Mouse (Mus musculus) megakaryocyte, embryonic 14.5 days (primary cell): Measurements from ENCODE around the gene Vmp1. TPM values are rescaled to one million over a fixed set of nuclear protein-coding genes. Genes with fewer than 3 reads are reported as not detected.
A peak's percentile ranks its signal among the peaks of the same experiment; 100 is the strongest.

Experiments used
- H3K27me3 ChIP-seq: replicated peaks from 2 replicates; pipeline ENCODE3; 2012; ENCODE audit warnings: inconsistent platforms
- H3K36me3 ChIP-seq: replicated peaks from 2 replicates; pipeline ENCODE3; 2012; ENCODE audit warnings: low read length, inconsistent platforms, mixed read lengths
- H3K4me1 ChIP-seq: 2 replicates; pipeline ENCODE4 v1.6.1; 2012; ENCODE audit warnings: inconsistent platforms
- H3K4me3 ChIP-seq: replicated peaks from 2 replicates; pipeline ENCODE3; 2012; ENCODE audit warnings: moderate library complexity, mild to moderate bottlenecking, inconsistent platforms
- H3K9me3 ChIP-seq: 2 replicates; pipeline ENCODE4 v1.6.1; 2012; ENCODE audit warnings: inconsistent platforms
- FLI1 ChIP-seq: IDR thresholded peaks from 2 replicates; pipeline ENCODE4 v1.6.1; 2012; ENCODE audit warnings: low read length, inconsistent platforms, mixed read lengths
- GATA1 ChIP-seq: IDR thresholded peaks from 3 replicates; pipeline ENCODE4 v1.6.1; 2012; ENCODE audit warnings: mixed read lengths, low read length, inconsistent platforms, borderline replicate concordance
- polyA plus RNA-seq: library from polyadenylated mRNA; stranded (reverse); fragments of >175 nt; gene quantifications from 2 replicates; pipeline ENCODE4 v1.2.3, GENCODE M21; 2012; ENCODE audit warnings: low replicate concordance; ENCODE audit not compliant: insufficient read depth

Gene Vmp1
- polyA plus RNA-seq, 1 experiment: 25.4 TPM

DNA sequence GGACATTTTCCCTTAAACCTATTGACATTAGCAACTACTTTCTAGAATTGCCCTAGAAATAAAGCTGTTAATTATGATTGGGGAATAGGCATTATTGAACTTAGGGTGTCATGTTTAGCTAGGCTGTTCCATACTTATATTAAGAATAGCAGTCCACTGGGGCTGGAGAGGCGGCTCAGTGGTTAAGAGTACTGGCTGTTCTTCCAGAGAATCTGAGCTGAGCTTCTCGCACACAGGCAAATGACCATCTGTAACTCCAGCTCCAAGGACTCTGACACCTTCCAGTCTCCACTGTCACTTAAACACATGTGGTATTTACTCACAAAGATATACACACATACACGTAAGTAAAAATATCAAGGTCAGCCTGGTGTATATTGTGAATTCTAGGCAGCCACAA is 86.7 kb downstream of the Vmp1 start:
- Histone ChIP-seq H3K4me3 (no peak overlapping the region), H3K27me3 (no peaks in the 10 kb centered on the region), H3K36me3 (peaks cover 22% of the 10 kb centered on the region), H3K4me1 (peaks cover 77% of the 10 kb centered on the region), H3K9me3 (no peaks in the 10 kb centered on the region)
- TF ChIP-seq GATA1 (no peak), FLI1 (no peak)

DNA sequence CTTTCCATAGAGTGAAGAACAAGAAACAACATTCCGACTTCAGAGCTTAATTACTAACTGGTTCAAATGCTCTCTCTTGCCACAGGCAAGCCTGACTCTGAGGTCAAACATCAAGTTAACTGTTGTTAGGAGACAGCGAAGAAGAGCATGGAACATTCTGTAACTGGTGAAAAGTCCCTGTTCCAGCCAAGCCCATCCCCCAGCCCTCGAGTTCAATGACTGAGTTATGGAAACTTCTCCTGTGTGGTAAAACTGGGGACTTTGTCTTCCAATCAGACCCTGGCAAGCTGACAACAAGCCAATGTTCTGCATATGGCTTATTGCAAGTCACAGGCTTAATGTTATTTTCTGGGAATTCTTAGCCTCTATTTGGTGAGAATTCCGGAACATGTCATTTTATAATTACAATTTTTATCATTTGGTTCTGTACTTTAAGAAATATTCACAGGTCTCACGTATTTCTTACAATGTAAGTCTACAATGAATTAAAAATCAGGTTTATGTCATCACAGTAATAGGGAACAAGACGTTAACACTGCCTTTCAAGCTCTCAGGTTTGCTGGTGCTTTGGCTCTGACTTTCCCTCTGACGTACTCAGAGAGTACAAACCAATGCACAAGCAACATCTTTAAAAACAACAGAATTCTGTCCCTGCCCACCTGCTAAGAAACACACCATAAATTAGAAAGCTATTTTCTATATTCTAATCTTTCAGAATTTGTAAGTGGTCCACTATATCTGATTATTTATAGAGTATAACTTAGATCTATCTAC is 87.3 kb downstream of the Vmp1 start:
- no peaks in the 10 kb centered on the region for H3K27me3 ChIP-seq
- no peak overlapping the region for H3K4me3 ChIP-seq
- H3K36me3 ChIP-seq: peaks cover 22% of the 10 kb centered on the region
- TF ChIP-seq FLI1 (no peak), GATA1 (no peak)
- H3K9me3 ChIP-seq: no peaks in the 10 kb centered on the region
- peaks cover 83% of the 10 kb centered on the region for H3K4me1 ChIP-seq

DNA sequence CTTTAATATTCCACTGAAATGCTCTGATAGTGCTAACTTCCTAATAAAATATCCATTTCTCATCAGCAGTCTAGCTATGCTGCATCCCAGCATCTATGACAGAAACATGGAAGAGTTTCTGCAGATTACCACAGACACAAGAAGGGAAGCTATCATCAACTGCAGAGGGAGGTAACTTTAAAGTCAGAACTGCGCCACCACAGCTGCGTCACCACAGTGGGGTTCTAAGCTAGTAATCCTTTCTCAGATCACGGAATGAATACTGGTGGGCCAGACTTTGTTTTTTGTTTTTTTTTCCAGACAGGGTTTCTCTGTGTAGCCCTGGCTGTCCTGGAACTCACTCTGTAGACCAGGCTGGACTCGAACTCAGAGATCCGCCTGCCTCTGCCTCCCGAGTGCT is 88.3 kb downstream of the Vmp1 start:
- H3K36me3 ChIP-seq: peaks cover 25% of the 10 kb centered on the region
- no peaks in the 10 kb centered on the region for H3K27me3 ChIP-seq
- TF ChIP-seq GATA1 (no peak), FLI1 (no peak)
- H3K9me3 ChIP-seq: no peaks in the 10 kb centered on the region
- no peak overlapping the region for H3K4me3 ChIP-seq
- peaks cover 91% of the 10 kb centered on the region for H3K4me1 ChIP-seq

DNA sequence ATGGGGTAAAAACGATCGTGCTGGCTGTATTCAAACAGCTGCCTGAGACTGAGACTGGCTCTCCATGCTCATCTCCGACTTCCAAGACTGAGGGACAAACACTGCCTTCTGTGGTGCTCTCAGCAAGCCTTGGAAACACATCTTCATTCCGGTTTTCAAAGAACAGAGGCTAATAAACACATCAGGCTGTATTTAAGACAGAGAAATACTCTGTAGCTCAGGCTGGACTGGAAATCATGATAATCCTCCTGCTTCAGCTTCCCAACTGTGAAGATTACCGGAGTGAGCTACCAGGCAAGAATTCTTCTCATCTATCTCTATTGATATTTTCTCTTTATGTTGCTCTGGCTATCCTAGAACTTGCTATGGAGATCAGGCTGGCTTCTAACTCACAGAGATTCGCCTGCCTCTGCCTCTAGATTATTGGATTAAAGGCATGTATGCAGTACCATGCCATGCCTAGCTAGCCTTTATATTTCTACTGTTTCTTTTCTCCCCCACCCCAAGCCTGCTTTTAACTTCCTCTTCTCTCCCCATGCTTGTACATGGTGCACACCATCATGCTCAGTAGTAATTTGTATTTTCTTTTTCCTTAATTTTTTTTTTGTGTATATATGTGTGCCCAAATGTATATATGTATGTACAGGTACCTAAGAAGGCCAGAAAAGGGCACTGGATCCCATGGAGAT is 89.3 kb downstream of the Vmp1 start:
- peak overlapping the region; percentile 57 for H3K4me3 ChIP-seq
- H3K27me3 ChIP-seq: no peaks in the 10 kb centered on the region
- H3K9me3 ChIP-seq: no peaks in the 10 kb centered on the region
- peaks cover 88% of the 10 kb centered on the region for H3K4me1 ChIP-seq
- peaks cover 16% of the 10 kb centered on the region for H3K36me3 ChIP-seq
- TF ChIP-seq GATA1 (no peak), FLI1 (no peak)

DNA sequence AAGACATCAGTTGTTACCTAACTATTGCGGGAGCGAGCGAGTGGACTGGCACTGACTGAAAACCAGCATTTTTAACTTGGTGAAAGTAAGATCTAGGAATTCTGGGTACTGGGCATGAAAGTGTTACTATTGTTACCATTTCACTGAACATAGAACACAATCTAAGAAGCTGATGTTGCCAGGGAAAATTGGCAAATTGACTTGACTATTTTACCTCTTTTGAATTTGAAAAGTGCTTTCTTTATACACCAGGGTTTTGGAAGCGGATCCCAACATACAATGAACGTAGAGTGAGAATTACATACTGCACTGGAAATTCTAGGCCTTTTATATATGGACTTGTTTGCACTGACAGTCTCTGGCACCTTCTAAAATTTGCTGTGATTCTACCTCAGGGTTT is 90.2 kb downstream of the Vmp1 start:
- Histone ChIP-seq H3K4me1 (peaks cover 91% of the 10 kb centered on the region), H3K9me3 (no peaks in the 10 kb centered on the region), H3K4me3 (peak overlapping the region; percentile 62), H3K27me3 (no peaks in the 10 kb centered on the region), H3K36me3 (peaks cover 13% of the 10 kb centered on the region)
- TF ChIP-seq FLI1: no peak
- TF ChIP-seq GATA1: no peak

DNA sequence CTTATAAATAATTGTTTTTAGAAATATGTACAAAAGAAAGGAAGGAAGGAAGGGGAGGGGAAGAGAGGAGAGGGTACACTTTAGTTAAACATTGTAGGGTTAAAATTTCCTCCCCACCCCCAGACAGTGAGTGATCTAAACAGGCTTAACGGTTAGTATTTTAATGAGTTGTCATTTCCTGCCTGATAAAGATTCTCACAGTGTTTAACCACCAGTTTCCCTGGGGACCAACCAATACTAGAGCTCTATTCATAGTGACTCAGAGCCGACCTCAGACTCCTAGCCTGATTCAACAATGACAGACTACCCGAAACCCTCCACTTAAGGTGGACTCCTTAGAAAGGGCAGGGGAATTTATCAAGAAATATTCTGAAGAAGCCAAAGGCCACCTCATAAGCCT is 90.6 kb downstream of the Vmp1 start:
- TF ChIP-seq GATA1 (no peak; the same call in 2 of the 3 replicates), FLI1 (no peak)
- H3K4me3 ChIP-seq: peak overlapping the region; percentile 62
- peaks cover 13% of the 10 kb centered on the region for H3K36me3 ChIP-seq
- no peaks in the 10 kb centered on the region for H3K9me3 ChIP-seq
- H3K4me1 ChIP-seq: peaks cover 91% of the 10 kb centered on the region
- H3K27me3 ChIP-seq: no peaks in the 10 kb centered on the region

DNA sequence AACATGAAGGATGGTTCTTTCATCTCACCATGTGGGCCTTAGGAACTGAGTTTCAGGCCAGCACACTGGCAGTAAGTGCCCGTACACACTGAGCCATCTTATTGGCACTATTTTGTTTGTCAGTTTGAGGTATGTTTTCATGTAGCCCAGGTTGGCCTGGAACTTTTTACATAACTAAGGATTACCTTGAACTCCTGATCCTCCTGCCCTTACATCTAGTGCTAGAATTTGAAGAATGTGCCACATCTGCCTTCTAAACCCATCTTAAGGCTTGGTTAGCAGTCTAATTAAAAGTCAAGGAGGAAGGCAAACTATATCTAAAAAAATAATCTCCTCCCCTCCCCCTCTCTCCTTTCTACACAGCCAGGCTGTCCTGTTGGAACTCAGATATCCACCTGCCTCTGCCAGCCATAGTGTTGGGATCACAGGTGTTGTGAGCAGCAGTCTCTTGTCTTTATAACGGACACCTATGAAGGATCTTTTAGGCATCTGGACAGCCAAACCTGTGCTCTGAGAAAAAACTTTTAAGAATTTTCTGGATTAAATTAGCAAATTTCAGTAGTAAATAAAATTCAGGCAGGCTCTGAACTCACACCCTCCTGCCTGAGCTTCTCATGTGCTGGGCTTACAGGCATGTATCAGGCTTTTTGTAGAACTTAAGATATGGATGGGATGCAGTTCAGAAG is 91.6 kb downstream of the Vmp1 start:
- no peaks in the 10 kb centered on the region for H3K9me3 ChIP-seq
- peaks cover 95% of the 10 kb centered on the region for H3K4me1 ChIP-seq
- no peaks in the 10 kb centered on the region for H3K27me3 ChIP-seq
- H3K36me3 ChIP-seq: peaks cover 12% of the 10 kb centered on the region
- TF ChIP-seq FLI1 (no peak), GATA1 (no peak)
- peak overlapping the region; percentile 77 for H3K4me3 ChIP-seq

DNA sequence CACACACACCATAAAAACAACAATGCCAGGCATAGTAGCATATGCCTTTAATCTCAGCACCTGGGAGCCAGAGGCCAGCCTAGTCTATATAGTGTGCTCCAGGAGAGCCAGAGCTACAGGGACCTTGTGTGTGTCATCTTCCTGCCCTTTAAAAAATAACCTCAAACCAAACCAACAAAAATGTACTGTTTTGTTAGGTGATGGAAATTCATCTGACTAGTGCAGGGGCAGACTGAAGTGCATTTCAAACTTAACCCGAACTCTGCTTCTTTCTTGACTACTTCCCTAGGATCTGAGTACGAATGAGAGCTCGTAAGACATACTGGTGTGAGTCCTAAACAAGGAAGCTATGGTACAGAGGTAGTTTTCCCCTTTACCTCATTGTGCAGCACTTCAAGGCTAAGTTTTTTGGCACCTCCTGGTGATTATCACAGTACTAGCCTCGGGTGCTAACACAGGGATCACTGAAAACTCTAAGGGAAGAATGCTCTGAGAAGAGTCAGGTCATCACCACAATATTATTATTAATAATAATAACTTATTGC is 92.3 kb downstream of the Vmp1 start:
- Histone ChIP-seq H3K4me3 (peak overlapping the region; percentile 4), H3K27me3 (no peaks in the 10 kb centered on the region), H3K36me3 (peaks cover 10% of the 10 kb centered on the region), H3K9me3 (no peaks in the 10 kb centered on the region), H3K4me1 (peaks cover 88% of the 10 kb centered on the region)
- TF ChIP-seq GATA1 (no peak), FLI1 (no peak)

DNA sequence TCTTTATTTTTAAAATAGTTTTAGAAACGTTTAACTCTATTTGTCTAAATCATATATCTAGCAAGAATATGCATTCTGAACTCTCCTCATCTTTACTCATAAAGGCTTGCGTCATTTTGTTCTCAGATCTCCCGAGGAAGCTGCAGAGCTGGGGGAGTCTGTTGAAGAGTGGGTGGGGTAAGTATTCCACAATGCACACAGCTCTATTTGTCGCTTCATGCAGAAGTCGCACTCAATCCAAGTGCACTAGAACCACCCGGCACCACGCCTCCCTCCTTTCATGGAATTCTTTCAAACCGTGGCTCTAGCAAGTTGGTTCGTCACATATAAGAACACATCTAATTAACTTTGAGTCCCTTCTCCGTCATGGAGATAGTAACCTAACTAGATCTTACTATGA is 93.1 kb downstream of the Vmp1 start:
- H3K4me1 ChIP-seq: peaks cover 80% of the 10 kb centered on the region
- no peak overlapping the region for H3K4me3 ChIP-seq
- no peaks in the 10 kb centered on the region for H3K27me3 ChIP-seq
- peaks cover 9% of the 10 kb centered on the region for H3K36me3 ChIP-seq
- H3K9me3 ChIP-seq: no peaks in the 10 kb centered on the region
- TF ChIP-seq GATA1 (no peak), FLI1 (no peak)

DNA sequence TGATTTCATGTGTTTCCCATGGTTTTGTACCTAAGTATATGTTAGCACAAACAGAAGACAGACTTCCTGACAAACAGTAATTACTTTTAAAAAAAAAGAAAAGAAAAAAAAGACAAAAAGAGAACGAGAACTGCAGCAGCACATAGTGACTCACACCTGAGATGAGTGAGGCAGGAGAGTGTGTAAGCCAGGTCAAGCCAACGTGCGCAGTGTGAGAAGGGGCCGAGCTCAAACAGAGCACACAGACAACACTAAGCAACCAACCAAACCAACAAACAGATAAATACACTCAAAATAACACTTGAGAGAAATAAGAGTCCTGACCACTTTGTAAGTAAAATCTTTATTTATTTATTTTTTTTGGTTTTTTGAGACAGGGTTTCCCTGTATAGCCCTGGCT is 93.6 kb downstream of the Vmp1 start:
- peaks cover 75% of the 10 kb centered on the region for H3K4me1 ChIP-seq
- no peak for TF ChIP-seq FLI1
- no peak for TF ChIP-seq GATA1

More for the DNA sequence above, 93.6 kb downstream of the Vmp1 start:
- Histone ChIP-seq H3K27me3 (no peaks in the 10 kb centered on the region), H3K4me3 (no peak overlapping the region), H3K36me3 (peaks cover 12% of the 10 kb centered on the region), H3K9me3 (no peaks in the 10 kb centered on the region)
